Mouse (Mus musculus) intestine, embryonic 16.5 days (tissue): Measurements from ENCODE around the gene Rab4a. TPM values are rescaled to one million over a fixed set of nuclear protein-coding genes. Genes with fewer than 3 reads are reported as not detected.

Experiments used
- ATAC-seq: fragments of 200-750 bp; cut with Nextera tagmentation; 2 replicates; pipeline ENCODE4 v1.8.0; 2017; ENCODE audit warnings: moderate TSS enrichment, moderate library complexity
- H3K27ac ChIP-seq: fragments of 300-500 bp; sonication (generic); 2 replicates; pipeline ENCODE4 v1.5.1; 2014; ENCODE audit warnings: mild to moderate bottlenecking, low read length
- H3K27me3 ChIP-seq: fragments of 300-500 bp; sonication (generic); replicated peaks from 2 replicates; pipeline ENCODE4 v1.6.1; 2014; ENCODE audit warnings: low read length, control low read depth, mixed read lengths; ENCODE audit not compliant: control insufficient read depth, insufficient read depth
- H3K36me3 ChIP-seq: fragments of 300-500 bp; sonication (generic); 2 replicates; pipeline ENCODE4 v1.6.1; 2014; ENCODE audit warnings: low read length, control low read depth; ENCODE audit not compliant: control insufficient read depth, insufficient read depth
- H3K4me1 ChIP-seq: fragments of 300-500 bp; sonication (generic); 2 replicates; pipeline ENCODE4 v1.6.1; 2014; ENCODE audit warnings: low read length, control low read depth, mixed read lengths; ENCODE audit not compliant: control insufficient read depth, insufficient read depth
- H3K4me2 ChIP-seq: fragments of 300-500 bp; sonication (generic); 2 replicates; pipeline ENCODE4 v1.6.1; 2014; ENCODE audit warnings: low read depth, low read length, control low read depth
- H3K4me3 ChIP-seq: fragments of 300-500 bp; sonication (generic); 2 replicates; pipeline ENCODE4 v1.5.1; 2014; ENCODE audit warnings: mild to moderate bottlenecking, low read length
- H3K9ac ChIP-seq: fragments of 300-500 bp; sonication (generic); 2 replicates; pipeline ENCODE4 v1.6.1; 2014; ENCODE audit warnings: low read depth, low read length
- H3K9me3 ChIP-seq: fragments of 300-500 bp; sonication (generic); 2 replicates; pipeline ENCODE4 v1.6.1; 2016; ENCODE audit warnings: low read length, control low read depth; ENCODE audit not compliant: control insufficient read depth
- WGBS: fragments of 180-500 bp; shearing (Covaris S2); extraction: QIAGEN DNeasy Blood & Tissue Kit; methylation state at CpG from one replicate; pipeline ENCODE4 v1.1.7; 2014; 5-methylcytosine and 5-hydroxymethylcytosine counted together
- polyA plus RNA-seq: library from polyadenylated mRNA; unstranded; fragments of >200 nt; fragmentation: Nextera tagmentation; extraction: Ambion mirVana; gene quantifications from 2 replicates; pipeline ENCODE4 v1.2.1, GENCODE M21; 2015

Gene Rab4a
- polyA plus RNA-seq, 1 experiment from 2014 or later = 66.9 TPM

GRCm38 (mm10) chr8:123786166-123786565 is 19.6 kb upstream of the Rab4a start:
- Histone ChIP-seq H3K27me3 (no peaks in the 10 kb centered on the region), H3K4me2 (no peak overlapping the region), H3K9me3 (no peaks in the 10 kb centered on the region), H3K36me3 (no peaks in the 10 kb centered on the region), H3K27ac (no peak overlapping the region), H3K4me1 (peaks cover 15% of the 10 kb centered on the region), H3K9ac (no peak overlapping the region), H3K4me3 (no peak overlapping the region)
- 76% methylated on average over 6 of the region's 6 CpGs for WGBS
- ATAC-seq = no peak

GRCm38 (mm10) chr8:123786644-123787043 is 19.1 kb upstream of the Rab4a start:
- no peak overlapping the region for H3K27ac ChIP-seq
- peaks cover 11% of the 10 kb centered on the region; the same call in 1 of the 2 replicates for H3K4me1 ChIP-seq
- no peak overlapping the region for H3K9ac ChIP-seq
- H3K4me3 ChIP-seq = no peak overlapping the region
- H3K36me3 ChIP-seq = no peaks in the 10 kb centered on the region
- ATAC-seq = no peak
- WGBS = 82% methylated on average over 6 of the region's 6 CpGs
- H3K4me2 ChIP-seq = no peak overlapping the region
- no peaks in the 10 kb centered on the region for H3K27me3 ChIP-seq
- H3K9me3 ChIP-seq = no peaks in the 10 kb centered on the region

- no peak overlapping the region; the same call in 1 of the 2 replicates for H3K27ac ChIP-seq
- no peaks in the 10 kb centered on the region for H3K9me3 ChIP-seq
- H3K4me1 ChIP-seq = peaks cover 11% of the 10 kb centered on the region; the same call in 1 of the 2 replicates
- WGBS = 43% methylated on average over 21 of the region's 21 CpGs
- H3K4me3 ChIP-seq = peak overlapping the region; percentile 21
- peak overlapping the region; percentile 41 for H3K4me2 ChIP-seq
- ATAC-seq = peak; percentile 57
- peak overlapping the region; percentile 27; the same call in 1 of the 2 replicates for H3K9ac ChIP-seq
- no peaks in the 10 kb centered on the region for H3K36me3 ChIP-seq
- no peaks in the 10 kb centered on the region for H3K27me3 ChIP-seq
Observed at GRCm38 (mm10) chr8:123787254-123787897, 18.4 kb upstream of the Rab4a start.

- H3K9ac ChIP-seq = no peak overlapping the region
- H3K36me3 ChIP-seq = no peaks in the 10 kb centered on the region
- H3K4me1 ChIP-seq = peaks cover 9% of the 10 kb centered on the region; the same call in 1 of the 2 replicates
- no peaks in the 10 kb centered on the region for H3K9me3 ChIP-seq
- H3K27ac ChIP-seq = no peak overlapping the region
- H3K4me2 ChIP-seq = no peak overlapping the region
- H3K27me3 ChIP-seq = no peaks in the 10 kb centered on the region
- H3K4me3 ChIP-seq = no peak overlapping the region
- ATAC-seq = no peak
- WGBS = 50% methylated on average over 14 of the region's 14 CpGs
Observed at GRCm38 (mm10) chr8:123788416-123789170, 17.2 kb upstream of the Rab4a start.

- Histone ChIP-seq H3K9me3 (no peaks in the 10 kb centered on the region), H3K36me3 (no peaks in the 10 kb centered on the region), H3K27me3 (no peaks in the 10 kb centered on the region), H3K27ac (no peak overlapping the region), H3K9ac (no peak overlapping the region), H3K4me3 (no peak overlapping the region), H3K4me2 (no peak overlapping the region), H3K4me1 (peaks cover 13% of the 10 kb centered on the region)
- WGBS = 76% methylated on average over 9 of the region's 9 CpGs
- no peak for ATAC-seq
Observed at GRCm38 (mm10) chr8:123789461-123789860, 16.3 kb upstream of the Rab4a start.

- Histone ChIP-seq H3K27ac (no peak overlapping the region), H3K4me2 (no peak overlapping the region), H3K4me1 (peaks cover 17% of the 10 kb centered on the region), H3K27me3 (no peaks in the 10 kb centered on the region), H3K4me3 (no peak overlapping the region), H3K9ac (no peak overlapping the region), H3K9me3 (no peaks in the 10 kb centered on the region), H3K36me3 (no peaks in the 10 kb centered on the region)
- no peak; the same call in 1 of the 2 replicates for ATAC-seq
- WGBS = under 1% methylated on average over 4 of the region's 4 CpGs
Observed at GRCm38 (mm10) chr8:123789970-123790369, 15.8 kb upstream of the Rab4a start.

- no peak overlapping the region for H3K4me2 ChIP-seq
- H3K27me3 ChIP-seq = no peaks in the 10 kb centered on the region
- WGBS = 64% methylated on average over 16 of the region's 16 CpGs
- ATAC-seq = no peak
- no peaks in the 10 kb centered on the region for H3K9me3 ChIP-seq
- no peak overlapping the region for H3K27ac ChIP-seq
- peaks cover 21% of the 10 kb centered on the region for H3K4me1 ChIP-seq
- H3K9ac ChIP-seq = 0 out of 2 replicates have a peak overlapping the region, but pooled peaks have one; percentile 15
- no peak overlapping the region for H3K4me3 ChIP-seq
- no peaks in the 10 kb centered on the region for H3K36me3 ChIP-seq
Observed at GRCm38 (mm10) chr8:123791101-123791844, 14.5 kb upstream of the Rab4a start.

GRCm38 (mm10) chr8:123791845-123792225 is 13.9 kb upstream of the Rab4a start:
- no peak overlapping the region for H3K27ac ChIP-seq

GRCm38 (mm10) chr8:123793900-123794299 is 11.9 kb upstream of the Rab4a start:
- H3K9me3 ChIP-seq = no peaks in the 10 kb centered on the region
- H3K4me1 ChIP-seq = peaks cover 14% of the 10 kb centered on the region
- no peak overlapping the region for H3K4me3 ChIP-seq
- peak overlapping the region; percentile 53; the same call in 1 of the 2 replicates for H3K27ac ChIP-seq
- ATAC-seq = no peak
- H3K9ac ChIP-seq = no peak overlapping the region
- WGBS = 14% methylated on average over 10 of the region's 10 CpGs
- H3K4me2 ChIP-seq = no peak overlapping the region
- no peaks in the 10 kb centered on the region for H3K27me3 ChIP-seq
- H3K36me3 ChIP-seq = no peaks in the 10 kb centered on the region

More at GRCm38 (mm10) chr8:123791845-123792225, 13.9 kb upstream of the Rab4a start:
- no peak overlapping the region for H3K9ac ChIP-seq
- H3K27me3 ChIP-seq = no peaks in the 10 kb centered on the region
- WGBS = 77% methylated on average over 7 of the region's 7 CpGs
- no peaks in the 10 kb centered on the region for H3K9me3 ChIP-seq
- no peaks in the 10 kb centered on the region for H3K36me3 ChIP-seq
- H3K4me1 ChIP-seq = peaks cover 21% of the 10 kb centered on the region
- H3K4me2 ChIP-seq = no peak overlapping the region
- no peak overlapping the region for H3K4me3 ChIP-seq
- no peak for ATAC-seq
